Mouse (Mus musculus) liver, postnatal 0 days (tissue): ENCODE measurements around the gene Chrd.

Source experiments
- CTCF ChIP-seq: sonication (generic); IDR thresholded peaks from 2 replicates; pipeline ENCODE4 v1.5.1; 2016; ENCODE audit warnings: antibody characterized with exemption, low read depth
- EP300 ChIP-seq: IDR thresholded peaks from 2 replicates; pipeline ENCODE4 v1.6.1; 2016; ENCODE audit warnings: antibody characterized with exemption, low read depth, mild to moderate bottlenecking

DNA sequence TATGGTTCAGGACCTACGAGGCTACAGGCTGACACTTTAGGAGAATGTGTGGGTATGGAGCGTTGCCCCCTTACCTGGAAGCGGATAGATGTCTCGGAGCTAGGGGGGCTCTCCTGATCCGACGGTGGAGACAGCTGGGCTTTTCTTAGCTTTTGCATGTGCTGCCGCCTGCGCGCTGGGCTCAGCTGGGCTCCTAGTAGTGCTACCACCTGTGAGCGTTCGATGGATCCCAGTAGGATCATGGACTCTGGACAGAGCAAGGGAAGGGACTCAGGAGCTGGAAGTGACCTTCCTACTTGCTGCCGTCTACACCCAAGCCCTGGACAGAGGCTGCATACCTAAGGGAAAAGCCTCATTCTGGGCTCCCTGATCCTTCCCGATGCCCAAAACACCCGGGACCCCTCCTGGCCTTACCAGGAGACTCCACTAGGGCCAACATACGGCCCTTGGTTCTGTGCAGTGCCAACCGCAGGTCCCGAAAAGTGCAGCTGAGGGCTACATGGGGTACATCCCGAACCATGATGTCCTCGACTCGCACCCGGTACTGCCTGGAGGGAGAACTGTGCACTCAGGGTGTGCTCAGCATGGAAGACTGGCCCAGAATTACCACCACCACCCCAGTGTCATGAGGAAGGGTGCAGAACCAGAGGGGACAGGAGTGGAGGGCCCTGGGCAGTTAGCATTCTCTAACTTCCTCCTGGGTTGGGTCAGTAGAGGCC, 24.5 kb upstream of the Chrd start:
- TF ChIP-seq CTCF, result no peak
- no peak for TF ChIP-seq EP300
